Mouse (Mus musculus) hindbrain, embryonic 15.5 days (tissue): ENCODE data around the gene Fbxl2. TPM values are rescaled to one million over a fixed set of nuclear protein-coding genes. Genes with fewer than 3 reads are reported as not detected.
A peak's percentile ranks its signal among the peaks of the same experiment; 100 is the strongest.
"Not testable (repeated sequence)": the region's sequence is repeated elsewhere in the genome, so short reads cannot be mapped to it uniquely, and the experiment has no call there.

Source experiments
- ATAC-seq: fragments of 200-750 bp; cut with Nextera tagmentation; 2 replicates; pipeline ENCODE4 v1.8.0; 2017; ENCODE audit warnings: low read depth, moderate number of reproducible peaks, moderate TSS enrichment; ENCODE audit not compliant: low FRiP score
- H3K27ac ChIP-seq: fragments of 300-500 bp; sonication (generic); replicated peaks from 2 replicates; pipeline ENCODE4 v1.5.1; 2015; ENCODE audit warnings: mild to moderate bottlenecking, inconsistent platforms
- H3K27me3 ChIP-seq: fragments of 300-500 bp; sonication (generic); 2 replicates; pipeline ENCODE4 v1.6.1; 2015; ENCODE audit warnings: control low read depth, inconsistent platforms
- H3K36me3 ChIP-seq: fragments of 300-500 bp; sonication (generic); 2 replicates; pipeline ENCODE4 v1.6.1; 2015; ENCODE audit warnings: control low read depth, inconsistent platforms
- H3K4me1 ChIP-seq: fragments of 300-500 bp; sonication (generic); replicated peaks from 2 replicates; pipeline ENCODE4 v1.6.1; 2015; ENCODE audit warnings: control low read depth, inconsistent platforms
- H3K4me2 ChIP-seq: fragments of 300-500 bp; sonication (generic); 2 replicates; pipeline ENCODE4 v1.6.1; 2015; ENCODE audit warnings: moderate library complexity, mild to moderate bottlenecking, inconsistent platforms
- H3K4me3 ChIP-seq: fragments of 300-500 bp; sonication (generic); 2 replicates; pipeline ENCODE4 v1.5.1; 2015; ENCODE audit warnings: mild to moderate bottlenecking, inconsistent platforms
- H3K9ac ChIP-seq: fragments of 300-500 bp; sonication (generic); 2 replicates; pipeline ENCODE4 v1.6.1; 2015; ENCODE audit warnings: inconsistent platforms
- H3K9me3 ChIP-seq: fragments of 300-500 bp; sonication (generic); 2 replicates; pipeline ENCODE4 v1.6.1; 2016; ENCODE audit warnings: control low read depth, inconsistent platforms
- WGBS: fragments of 180-500 bp; shearing (Covaris S2); methylation state at CpG from one replicate; pipeline ENCODE4 v1.1.7; 2015; 5-methylcytosine and 5-hydroxymethylcytosine counted together
- polyA plus RNA-seq: library from polyadenylated mRNA; unstranded; fragments of >200 nt; fragmentation: Nextera tagmentation; extraction: Ambion mirVana; gene quantifications from 2 replicates; pipeline ENCODE4 v1.2.1, GENCODE M21; 2015

Fbxl2 gene
- polyA plus RNA-seq, result 27.9 and 28.5 TPM in 2 replicates

DNA sequence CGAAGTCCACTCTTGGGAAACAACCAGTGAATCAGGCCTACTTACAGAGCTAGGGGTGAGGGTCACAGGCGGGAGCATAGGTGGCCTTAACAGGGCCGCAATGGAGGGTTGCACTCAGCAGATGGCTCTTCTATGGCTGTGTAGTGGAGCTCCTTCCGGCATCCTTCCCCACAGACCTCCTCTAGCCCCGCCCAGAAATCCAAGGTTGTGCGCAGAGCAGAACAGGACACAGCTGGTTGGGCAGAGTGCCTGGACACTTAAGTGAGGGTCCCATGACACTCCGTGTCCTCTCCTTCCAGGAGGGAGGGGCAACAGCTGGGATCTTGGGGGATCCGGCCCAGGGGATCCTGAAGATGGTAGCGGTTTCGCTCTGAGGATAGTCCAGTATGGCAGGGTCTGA is at the start of gene Fbxl2:
TSS of gene Fbxl2 (minus strand) at position 164 of the 400 bp plus-strand sequence.
- WGBS, result 84% methylated on average over 10 of the region's 10 CpGs
- no peak within 1 kb of the TSS for H3K4me3 ChIP-seq
- no peaks in the 10 kb centered on the region for H3K4me1 ChIP-seq
- no peaks in the 10 kb centered on the region for H3K27me3 ChIP-seq
- H3K9me3 ChIP-seq, result no peaks in the 10 kb centered on the region
- H3K27ac ChIP-seq, result no peak within 1 kb of the TSS
- no peak within 1 kb of the TSS for H3K4me2 ChIP-seq
- no peak within 1 kb of the TSS for H3K9ac ChIP-seq
- no peak for ATAC-seq
- H3K36me3 ChIP-seq, result no peaks in the 10 kb centered on the region

DNA sequence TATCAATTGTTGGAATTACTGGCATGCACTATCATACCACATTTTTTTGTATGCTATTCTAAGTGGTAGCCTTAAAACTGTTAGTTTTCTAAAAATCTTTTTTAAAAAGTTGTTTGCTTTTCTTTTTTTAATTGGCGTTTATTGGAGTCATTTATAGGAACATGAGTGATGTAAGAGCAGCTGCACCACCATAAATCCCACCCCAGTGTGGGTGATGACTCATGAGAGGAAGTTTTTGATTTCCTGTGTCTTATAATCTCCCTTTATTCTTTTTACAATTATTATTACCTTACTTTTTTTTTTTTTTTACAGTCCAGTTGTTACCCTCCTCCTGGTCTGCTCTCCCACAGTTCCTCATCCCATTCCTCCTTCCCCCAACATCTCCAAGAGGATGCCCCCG is 48.9 kb upstream of the Fbxl2 start:
- 97% methylated on average over 2 of the region's 2 CpGs for WGBS
- ATAC-seq, result no peak
- no peaks in the 10 kb centered on the region for H3K9me3 ChIP-seq

DNA sequence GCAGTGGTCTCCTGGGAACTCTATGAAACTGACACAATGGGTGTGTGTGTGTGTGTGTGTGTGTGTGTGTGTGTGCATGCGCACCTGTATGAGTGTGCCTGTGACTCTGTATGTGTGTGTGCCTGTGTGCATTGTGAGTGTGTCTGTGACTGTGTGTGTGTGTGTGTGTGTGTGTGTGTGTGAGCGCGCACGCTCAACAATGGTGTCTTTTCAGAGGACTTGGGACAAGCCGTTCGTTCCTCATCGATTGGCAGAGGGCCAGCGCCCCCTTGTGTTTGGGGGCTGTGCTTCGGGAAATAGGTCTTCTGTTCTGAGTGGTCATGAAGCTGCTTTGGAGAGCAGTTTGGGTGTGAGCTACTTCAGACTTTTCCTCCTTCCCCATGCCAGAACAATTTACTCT is 46.2 kb upstream of the Fbxl2 start:
- not testable (repeated sequence) for H3K4me2 ChIP-seq, H3K27me3 ChIP-seq, H3K9ac ChIP-seq, H3K27ac ChIP-seq, H3K9me3 ChIP-seq, H3K4me3 ChIP-seq, H3K4me1 ChIP-seq, H3K36me3 ChIP-seq
- ATAC-seq, result 0 out of 2 replicates have a peak, but pooled peaks have one; percentile 45
- 13% methylated on average over 9 of the region's 9 CpGs for WGBS

More for the DNA sequence above, 48.9 kb upstream of the Fbxl2 start:
- Histone ChIP-seq H3K4me2 (no peak overlapping the region), H3K9ac (no peak overlapping the region), H3K27ac (no peak overlapping the region), H3K4me1 (no peaks in the 10 kb centered on the region), H3K27me3 (no peaks in the 10 kb centered on the region), H3K4me3 (no peak overlapping the region), H3K36me3 (no peaks in the 10 kb centered on the region)

DNA sequence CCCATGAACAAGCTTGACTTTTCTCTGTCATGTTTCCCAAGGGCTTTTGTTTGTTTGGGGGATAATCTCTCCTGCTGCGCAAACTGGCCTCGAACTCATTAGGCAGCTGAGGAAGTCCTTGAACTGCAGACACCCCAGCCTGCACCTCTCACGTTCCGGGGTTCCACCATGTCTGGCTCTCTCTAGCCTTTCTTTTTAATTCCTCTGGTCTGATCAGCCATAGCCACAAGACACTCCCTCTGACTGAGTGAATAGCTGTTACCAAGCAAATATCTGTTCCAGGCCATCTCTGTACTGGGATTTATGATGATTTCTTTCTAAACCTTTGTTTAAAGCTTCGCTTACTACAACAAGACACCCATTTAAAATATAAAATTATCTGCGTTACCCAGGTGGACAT is 42.9 kb upstream of the Fbxl2 start:
- H3K9ac ChIP-seq, H3K36me3 ChIP-seq, ATAC-seq, H3K27me3 ChIP-seq, H3K27ac ChIP-seq, H3K9me3 ChIP-seq, H3K4me1 ChIP-seq, H3K4me2 ChIP-seq, H3K4me3 ChIP-seq: not testable (repeated sequence)
- WGBS, result 95% methylated on average over 6 of the region's 6 CpGs

DNA sequence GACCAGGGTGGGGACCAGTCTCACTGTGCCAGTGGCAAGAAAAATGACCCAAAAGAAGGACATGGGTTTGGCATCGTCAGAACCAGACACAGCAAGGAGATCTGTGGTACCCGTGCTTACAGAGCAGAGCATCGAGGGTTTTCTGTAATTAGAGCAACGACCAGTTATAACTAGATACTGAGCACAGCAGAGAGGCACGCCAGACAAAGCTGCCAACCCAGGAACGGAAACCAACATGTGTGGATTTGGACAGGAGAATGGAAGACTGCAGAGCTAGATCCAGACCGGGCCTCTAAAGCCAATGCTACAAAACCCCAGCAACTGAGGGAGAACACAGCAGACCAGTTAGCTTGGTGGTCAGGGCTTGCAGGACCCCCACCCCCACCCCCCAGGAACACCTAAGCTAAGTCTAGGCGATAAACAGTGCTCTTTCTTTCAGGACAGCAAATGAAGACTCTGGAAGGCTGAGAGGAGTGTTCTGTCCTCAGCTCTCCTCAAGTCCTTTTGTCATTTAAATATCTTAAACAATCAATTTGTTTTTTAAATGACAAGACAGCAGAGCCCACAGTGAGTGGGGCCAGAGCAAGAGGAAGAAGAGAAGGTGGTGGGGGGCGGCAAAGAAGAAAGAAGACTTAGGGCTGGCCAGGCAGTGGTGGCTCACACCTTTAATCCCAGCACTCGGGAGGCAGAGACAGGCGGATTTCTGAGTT is 41.3 kb upstream of the Fbxl2 start:
- ATAC-seq, result no peak
- H3K9ac ChIP-seq, result no peak overlapping the region
- H3K9me3 ChIP-seq, result no peaks in the 10 kb centered on the region
- 68% methylated on average over 11 of the region's 11 CpGs for WGBS
- no peak overlapping the region for H3K4me3 ChIP-seq
- H3K4me2 ChIP-seq, result no peak overlapping the region
- no peak overlapping the region for H3K27ac ChIP-seq
- H3K36me3 ChIP-seq, result no peaks in the 10 kb centered on the region
- no peaks in the 10 kb centered on the region for H3K27me3 ChIP-seq
- no peaks in the 10 kb centered on the region for H3K4me1 ChIP-seq

DNA sequence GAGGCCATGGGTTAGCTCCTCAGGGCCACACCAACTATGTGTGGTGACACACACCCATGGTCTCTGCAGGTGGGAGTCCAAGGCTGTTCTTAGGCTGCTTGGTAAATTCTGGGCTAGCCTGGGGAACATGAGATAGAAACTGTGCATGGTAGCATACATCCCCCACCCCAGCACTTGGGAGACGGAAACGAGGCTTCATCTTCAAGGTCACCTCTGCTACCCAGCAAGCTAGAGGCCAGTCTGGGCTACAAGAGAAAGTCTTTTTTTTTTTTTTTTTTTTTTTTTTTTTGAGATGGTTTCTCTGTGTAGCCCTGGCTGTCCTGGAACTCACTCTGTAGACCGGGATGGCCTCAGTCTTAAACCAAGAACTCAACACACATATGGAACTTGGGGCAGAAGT is 40.4 kb upstream of the Fbxl2 start:
- no peak overlapping the region for H3K27ac ChIP-seq
- no peaks in the 10 kb centered on the region for H3K27me3 ChIP-seq
- H3K9ac ChIP-seq, result no peak overlapping the region
- H3K4me2 ChIP-seq, result no peak overlapping the region
- no peaks in the 10 kb centered on the region for H3K9me3 ChIP-seq
- 93% methylated on average over 3 of the region's 3 CpGs for WGBS
- no peak for ATAC-seq
- H3K4me3 ChIP-seq, result no peak overlapping the region
- H3K36me3 ChIP-seq, result no peaks in the 10 kb centered on the region
- no peaks in the 10 kb centered on the region for H3K4me1 ChIP-seq

DNA sequence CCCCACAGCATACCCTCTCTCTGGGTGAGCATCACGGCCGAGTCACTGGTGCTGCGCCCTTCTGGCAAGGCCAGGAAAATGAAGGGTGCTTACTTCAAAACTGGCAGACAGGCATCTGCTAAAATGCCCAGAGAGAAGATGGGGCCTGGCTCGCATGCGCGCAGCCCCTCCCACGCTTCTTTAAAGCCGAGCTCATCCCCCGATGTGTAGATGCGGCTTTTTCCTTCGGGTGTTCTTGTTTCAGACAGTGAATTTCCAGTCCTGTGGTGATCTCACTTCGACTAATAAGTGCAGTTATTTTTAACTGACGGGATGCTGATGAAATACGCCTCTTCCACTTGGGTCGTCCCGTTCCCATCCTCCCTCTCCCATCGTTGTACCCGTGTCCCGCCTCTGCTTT is 27.7 kb upstream of the Fbxl2 start:
- no peak overlapping the region for H3K9ac ChIP-seq
- H3K4me3 ChIP-seq, result no peak overlapping the region
- no peaks in the 10 kb centered on the region for H3K4me1 ChIP-seq
- ATAC-seq, result no peak
- H3K36me3 ChIP-seq, result no peaks in the 10 kb centered on the region
- H3K27me3 ChIP-seq, result no peaks in the 10 kb centered on the region
- no peak overlapping the region for H3K27ac ChIP-seq
- no peak overlapping the region for H3K4me2 ChIP-seq
- H3K9me3 ChIP-seq, result no peaks in the 10 kb centered on the region
- 90% methylated on average over 19 of the region's 19 CpGs for WGBS

DNA sequence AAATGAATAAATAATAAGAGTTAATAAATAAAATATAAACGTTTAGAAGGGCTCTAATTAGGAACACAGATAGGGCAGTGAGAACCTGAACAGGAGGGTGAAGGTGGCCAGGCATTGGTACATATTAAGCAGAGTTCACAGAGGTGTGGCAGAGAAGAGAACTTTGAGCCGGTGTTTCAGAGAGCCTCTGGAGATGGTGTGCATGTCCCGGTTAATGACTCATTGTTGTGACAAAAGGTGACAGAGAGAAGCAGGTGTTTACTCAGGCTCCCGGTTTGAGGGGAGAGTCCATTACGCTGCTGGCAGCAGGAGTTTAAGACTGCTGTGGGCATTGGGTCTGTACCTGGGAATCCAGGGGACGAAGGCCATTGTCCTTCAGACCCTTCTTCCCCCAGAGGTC is 23.4 kb upstream of the Fbxl2 start:
- no peaks in the 10 kb centered on the region for H3K36me3 ChIP-seq
- H3K4me1 ChIP-seq, result no peaks in the 10 kb centered on the region
- H3K9ac ChIP-seq, result no peak overlapping the region
- H3K27ac ChIP-seq, result no peak overlapping the region
- no peak overlapping the region for H3K4me3 ChIP-seq
- H3K9me3 ChIP-seq, result no peaks in the 10 kb centered on the region
- H3K27me3 ChIP-seq, result no peaks in the 10 kb centered on the region
- no peak overlapping the region for H3K4me2 ChIP-seq
- WGBS, result 75% methylated on average over 6 of the region's 6 CpGs
- no peak for ATAC-seq

DNA sequence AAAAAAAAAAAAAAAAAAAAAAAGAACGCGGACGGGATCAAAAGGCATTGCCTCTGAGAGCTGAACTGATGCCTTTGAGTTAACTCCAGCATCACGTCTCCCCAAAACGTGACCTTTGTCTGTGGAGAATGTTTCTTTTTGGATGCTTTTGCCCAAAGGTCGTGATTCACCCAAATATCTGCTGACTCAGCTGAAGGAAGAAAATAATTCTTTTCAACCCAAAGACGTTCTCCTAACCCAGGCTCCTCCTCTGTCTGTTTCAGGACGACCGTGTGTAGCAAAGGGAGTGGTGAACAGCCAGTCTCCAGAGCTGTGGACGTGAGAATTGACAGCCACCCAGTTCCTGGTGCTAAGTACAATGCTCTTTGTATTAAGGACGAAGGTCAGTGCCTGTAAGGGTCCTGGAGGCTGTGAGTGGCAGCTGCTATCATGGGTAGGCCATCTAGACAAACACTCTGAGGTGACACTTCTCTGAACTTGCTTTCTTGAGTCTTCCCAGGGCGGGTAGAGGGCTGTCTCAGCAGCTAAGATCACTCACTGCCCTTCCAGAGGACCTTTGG is 22.6 kb upstream of the Fbxl2 start:
- H3K36me3 ChIP-seq, result no peaks in the 10 kb centered on the region
- 55% methylated on average over 12 of the region's 12 CpGs for WGBS

DNA sequence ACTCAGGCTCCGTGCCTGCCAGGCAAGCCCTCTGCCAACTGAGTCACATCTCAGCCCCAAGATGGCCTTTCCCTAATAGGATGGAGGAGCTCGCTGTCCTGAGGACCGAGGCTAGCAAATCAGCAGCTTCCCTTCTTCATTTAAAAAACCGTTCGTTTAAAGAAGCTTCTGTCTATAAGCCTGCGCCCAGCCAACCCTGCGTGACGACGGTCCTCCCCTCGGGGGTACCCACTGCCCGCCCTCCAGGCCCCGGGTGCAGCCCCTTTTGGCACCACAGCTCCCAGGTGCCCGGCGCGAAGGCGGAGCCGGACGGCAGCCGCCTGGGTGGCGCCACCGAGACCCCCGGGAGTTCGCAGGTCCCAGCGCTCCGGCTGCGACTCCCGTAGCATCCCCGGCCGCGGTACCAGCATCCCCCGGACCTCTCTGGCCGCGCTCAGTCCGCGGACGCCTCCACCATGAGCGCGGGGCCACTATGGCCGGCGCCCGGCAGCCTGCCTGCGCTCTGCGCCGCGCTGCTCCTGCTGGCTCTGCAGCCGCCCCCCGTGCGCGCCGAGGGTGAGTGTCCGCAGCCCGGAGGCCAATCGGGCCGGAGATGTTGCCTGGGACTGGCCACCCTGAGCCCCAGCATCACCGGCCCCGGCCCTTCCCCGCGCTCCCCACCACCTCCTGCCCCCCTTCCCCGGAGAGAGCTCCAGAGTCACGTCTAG is 11.3 kb upstream of the Fbxl2 start, which contains the start of gene Susd5:
TSS of gene Susd5 (plus strand) at position 51 of the 707 bp plus-strand sequence.
- Histone ChIP-seq H3K4me2 (peak within 1 kb of the TSS; percentile 76), H3K4me3 (peak within 1 kb of the TSS; percentile 47), H3K9ac (peak within 1 kb of the TSS; percentile 43), H3K4me1 (peaks cover 8% of the 10 kb centered on the region; the same call in 1 of the 2 replicates), H3K27ac (no peak within 1 kb of the TSS), H3K27me3 (peaks cover 37% of the 10 kb centered on the region), H3K36me3 (no peaks in the 10 kb centered on the region), H3K9me3 (no peaks in the 10 kb centered on the region)
- under 1% methylated on average over 60 of the region's 60 CpGs for WGBS
- 0 out of 2 replicates have a peak, but pooled peaks have one; percentile 27 for ATAC-seq

More for the DNA sequence above, 22.6 kb upstream of the Fbxl2 start:
- H3K4me3 ChIP-seq, result no peak overlapping the region
- H3K4me1 ChIP-seq, result no peaks in the 10 kb centered on the region
- no peak overlapping the region for H3K4me2 ChIP-seq
- no peak for ATAC-seq
- H3K27ac ChIP-seq, result no peak overlapping the region
- no peaks in the 10 kb centered on the region for H3K27me3 ChIP-seq
- no peaks in the 10 kb centered on the region for H3K9me3 ChIP-seq
- H3K9ac ChIP-seq, result no peak overlapping the region

DNA sequence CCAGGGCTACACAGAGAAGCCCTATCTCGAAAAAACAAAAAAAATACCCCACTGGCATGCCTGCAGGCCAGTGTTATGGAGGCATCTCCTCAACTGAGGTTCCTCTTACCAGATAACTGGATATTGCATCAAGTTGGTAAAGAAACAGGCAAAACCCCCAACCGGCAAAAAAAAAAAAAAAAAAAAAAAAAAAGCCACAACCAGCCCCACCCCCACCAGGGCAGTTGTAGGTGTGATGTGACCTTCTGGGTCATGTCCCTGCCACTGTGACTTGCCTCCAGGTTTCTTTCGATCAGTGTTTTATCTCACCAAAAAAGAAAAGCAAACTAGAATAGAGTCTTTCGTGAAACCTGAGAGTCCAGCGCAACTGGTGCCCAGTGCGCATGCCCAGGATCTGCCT is 6.9 kb upstream of the Fbxl2 start:
- H3K4me2 ChIP-seq, result no peak overlapping the region
- no peak for ATAC-seq
- H3K4me1 ChIP-seq, result peaks cover 8% of the 10 kb centered on the region; the same call in 1 of the 2 replicates
- no peak overlapping the region for H3K4me3 ChIP-seq
- H3K9ac ChIP-seq, result no peak overlapping the region
- WGBS, result 79% methylated on average over 6 of the region's 6 CpGs
- no peaks in the 10 kb centered on the region for H3K9me3 ChIP-seq
- no peaks in the 10 kb centered on the region for H3K36me3 ChIP-seq
- peaks cover 25% of the 10 kb centered on the region for H3K27me3 ChIP-seq
- H3K27ac ChIP-seq, result no peak overlapping the region

DNA sequence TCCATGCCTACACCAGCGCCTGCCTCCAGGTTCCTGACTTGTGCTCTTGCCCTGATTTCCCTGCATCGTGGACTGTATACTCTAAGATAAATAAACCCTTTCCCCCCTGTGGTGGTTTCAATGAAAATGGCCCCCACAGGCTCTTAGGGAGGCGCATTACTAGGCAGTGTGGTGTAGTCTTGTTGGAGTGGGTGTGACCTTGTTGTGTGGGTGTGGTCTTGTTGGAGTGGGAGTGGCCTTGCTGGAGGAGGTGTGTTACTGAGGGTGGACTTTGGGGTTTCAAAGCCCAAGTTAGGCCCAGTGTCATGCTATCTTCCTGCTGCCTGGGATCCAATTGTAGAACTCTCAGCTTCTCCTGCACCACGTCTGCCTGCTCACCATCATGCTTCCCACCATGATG is 6.0 kb upstream of the Fbxl2 start:
- WGBS, result 80% methylated on average over 4 of the region's 4 CpGs
- Histone ChIP-seq H3K4me1 (peaks cover 3% of the 10 kb centered on the region; the same call in 1 of the 2 replicates), H3K36me3 (no peaks in the 10 kb centered on the region), H3K9me3 (no peaks in the 10 kb centered on the region), H3K9ac (no peak overlapping the region), H3K27ac (no peak overlapping the region), H3K27me3 (peaks cover 17% of the 10 kb centered on the region), H3K4me3 (no peak overlapping the region), H3K4me2 (no peak overlapping the region)
- no peak for ATAC-seq
